ENCODE assay signal across 10 mouse cellular contexts in the genomic region with DNA sequence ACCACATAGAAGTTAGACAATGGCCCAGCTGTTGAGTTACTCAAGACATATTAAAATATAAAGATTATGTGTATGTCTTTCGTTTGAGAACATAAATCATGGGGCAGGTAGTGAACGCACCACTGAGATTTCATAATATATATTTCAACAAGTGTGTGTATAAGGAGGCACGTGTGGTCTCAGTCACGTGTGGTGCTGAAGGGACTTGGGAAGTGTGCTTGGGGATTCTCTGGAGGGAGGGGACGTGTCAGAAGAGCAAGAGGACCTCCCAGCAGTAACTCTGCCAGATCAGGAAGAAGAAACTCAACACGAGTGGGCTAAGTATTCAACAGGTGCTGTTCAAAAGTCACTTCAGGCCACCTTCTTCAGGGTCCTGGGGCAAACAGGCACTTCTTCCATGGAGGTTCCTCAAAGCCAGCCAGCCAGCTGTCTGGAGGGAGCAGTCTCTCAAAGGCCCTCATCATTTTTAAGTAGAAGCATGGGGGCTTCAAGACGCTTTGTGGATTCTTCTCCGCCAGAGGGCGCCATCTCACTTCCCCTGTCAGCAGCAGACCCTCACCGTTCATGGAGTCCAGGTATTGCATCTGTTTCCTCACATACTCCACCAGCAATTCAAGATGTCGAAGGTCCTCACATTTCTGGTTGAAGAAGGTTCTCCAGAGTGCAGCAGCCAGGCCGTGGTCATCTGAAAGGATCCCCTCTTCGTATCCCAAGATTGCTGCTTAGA.
DNase-seq lines count a peak whose midpoint lies in the region; ATAC-seq and TF ChIP-seq lines count a peak whose summit lies in the region.
"Had no signal": no experiment of that assay in that cellular context is flagged by ENCODE, and none has a peak within 500 bp of the region (broad histone marks: within the 10 kb centered on the region; RNA-seq: fewer than 3 reads in every experiment).

No protein-coding gene starts in this region.

- no peaks in the 10 kb centered on the region for H3K4me1 ChIP-seq in hindbrain, embryonic 10.5 days (replicated peaks)
- no peaks in the 10 kb centered on the region for H3K4me1 ChIP-seq in hindbrain, embryonic 16.5 days (ENCODE audit: control insufficient read depth, insufficient read depth, low read depth, low read length)
- H3K4me1 ChIP-seq in G1E (ENCODE audit: insufficient read depth, low read depth, low read length), result no peaks in the 10 kb centered on the region
- no peaks in the 10 kb centered on the region for H3K4me1 ChIP-seq in lung, adult 2 months (ENCODE audit: control insufficient read depth, insufficient read depth, low read length)
- H3K4me1 ChIP-seq: embryonic facial prominence, embryonic 15.5 days; liver, embryonic 15.5 days had no signal

- H3K27ac ChIP-seq in hindbrain, embryonic 10.5 days, result no peak overlapping the region
- no peak overlapping the region for H3K27ac ChIP-seq in hindbrain, embryonic 16.5 days (ENCODE audit: low read depth, low read length)
- H3K27ac ChIP-seq: embryonic facial prominence, embryonic 15.5 days; liver, embryonic 15.5 days had no signal

- H3K4me2 ChIP-seq in hindbrain, embryonic 16.5 days (ENCODE audit: low read length), result no peak overlapping the region
- H3K4me2 ChIP-seq: embryonic facial prominence, embryonic 15.5 days; liver, embryonic 15.5 days had no signal

- no peaks in the 10 kb centered on the region for H3K9me3 ChIP-seq in hindbrain, embryonic 10.5 days
- H3K9me3 ChIP-seq in hindbrain, embryonic 16.5 days (ENCODE audit: control insufficient read depth, low read length), result no peaks in the 10 kb centered on the region
- no peaks in the 10 kb centered on the region for H3K9me3 ChIP-seq in G1E (replicated peaks)
- H3K9me3 ChIP-seq: embryonic facial prominence, embryonic 15.5 days; liver, embryonic 15.5 days had no signal

- no peak overlapping the region for H3K4me3 ChIP-seq in hindbrain, embryonic 10.5 days
- H3K4me3 ChIP-seq in hindbrain, embryonic 16.5 days (ENCODE audit: low read length), result no peak overlapping the region
- H3K4me3 ChIP-seq in G1E (ENCODE audit: low read depth, low read length), result no peak overlapping the region
- H3K4me3 ChIP-seq in lung, adult 2 months (replicated peaks; ENCODE audit: extremely low read depth, low read depth, low read length), result no peak overlapping the region
- H3K4me3 ChIP-seq: embryonic facial prominence, embryonic 15.5 days; liver, embryonic 15.5 days had no signal

- no peaks in the 10 kb centered on the region for H3K36me3 ChIP-seq in hindbrain, embryonic 10.5 days
- H3K36me3 ChIP-seq in hindbrain, embryonic 16.5 days (ENCODE audit: control insufficient read depth, insufficient read depth, low read length), result no peaks in the 10 kb centered on the region
- no peaks in the 10 kb centered on the region for H3K36me3 ChIP-seq in G1E (replicated peaks)
- H3K36me3 ChIP-seq: embryonic facial prominence, embryonic 15.5 days; liver, embryonic 15.5 days had no signal

- DNase-seq in hindbrain, embryonic 10.5 days (ENCODE audit: low spot score), result peak; percentile 67
- DNase-seq in 3T3-L1 (ENCODE audit: low read depth, low spot score) (peak; percentile 18), G1E (ENCODE audit: low spot score) (peak; percentile 3)
- peak; percentile 63 for DNase-seq in embryo, embryonic 11 days
- peak; percentile 33 for DNase-seq in lung, adult 2 months
- DNase-seq in thymus, postnatal 10 days (ENCODE audit: low spot score in 2 of 2), result peak; percentile 39 to 78
- no peak for DNase-seq in urinary bladder, adult 2 months (ENCODE audit: low spot score)

- WGBS in hindbrain, embryonic 10.5 days, result 56% methylated on average over 13 of the region's 13 CpGs
- 56% methylated on average over 13 of the region's 13 CpGs for WGBS in hindbrain, embryonic 16.5 days
- WGBS in lung, adult 2 months, result 40% methylated on average over 13 of the region's 13 CpGs

- TF ChIP-seq CTCF in G1E (IDR thresholded peaks at IDR 0.05; ENCODE audit: low read depth, low read length), result peak; percentile 56; the same call in 1 of the 2 replicates
- TF ChIP-seq CTCF in lung, adult 2 months (IDR thresholded peaks at IDR 0.05; ENCODE audit: insufficient read depth, low read length), result peak; percentile 49

- no peak for TF ChIP-seq POLR2A in lung, adult 2 months (IDR thresholded peaks at IDR 0.05; ENCODE audit: borderline replicate concordance, extremely low read depth, low read depth, low read length)

- no peak for ATAC-seq in hindbrain, embryonic 16.5 days
- no peak for ATAC-seq in G1E (ENCODE audit: extremely low read depth, insufficient number of reproducible peaks, low FRiP score, poor library complexity, severe bottlenecking)

- H3K27me3 ChIP-seq in hindbrain, embryonic 10.5 days (ENCODE audit: insufficient read depth, poor library complexity, severe bottlenecking), result no peaks in the 10 kb centered on the region
- H3K27me3 ChIP-seq in hindbrain, embryonic 16.5 days (replicated peaks; ENCODE audit: control insufficient read depth, insufficient read depth, low read length), result no peaks in the 10 kb centered on the region
- H3K27me3 ChIP-seq in G1E (ENCODE audit: insufficient read depth, low read length), result no peaks in the 10 kb centered on the region
- H3K27me3 ChIP-seq: liver, embryonic 15.5 days had no signal

- H3K9ac ChIP-seq in hindbrain, embryonic 16.5 days (ENCODE audit: low read depth, low read length), result no peak overlapping the region
- H3K9ac ChIP-seq: embryonic facial prominence, embryonic 15.5 days; liver, embryonic 15.5 days had no signal
